Mouse (Mus musculus): ENCODE results near the gene Sppl3. TPM values are rescaled to one million over a fixed set of nuclear protein-coding genes. Genes with fewer than 3 reads are reported as not detected.
"Not testable (repeated sequence)": the region's sequence is repeated elsewhere in the genome, so short reads cannot be mapped to it uniquely, and the experiment has no call there.

Gene Sppl3
- total RNA-seq, 4 experiments from 2014 or later = 26.3 to 31.9 (median 29.0) TPM

DNA sequence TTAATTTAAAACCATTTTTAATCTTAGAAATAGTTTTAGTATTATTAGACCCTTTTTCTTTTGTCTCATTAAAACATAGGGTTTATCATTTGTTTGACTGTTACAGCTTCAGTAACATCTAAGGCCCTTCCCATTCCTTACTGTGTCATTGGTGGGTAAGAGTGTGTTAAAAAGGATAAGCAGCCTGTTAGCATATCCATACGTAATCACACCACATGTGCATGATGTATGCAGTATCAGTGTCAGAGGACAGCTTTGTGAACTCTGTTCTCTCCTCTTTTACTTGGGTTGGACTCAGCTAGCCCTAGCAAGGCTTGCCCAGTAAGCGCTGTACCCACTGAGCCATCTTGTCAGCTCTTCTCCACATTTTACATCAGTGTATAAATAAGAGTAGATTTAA is 26.2 kb downstream of the Sppl3 start:
- no peak for DNase-seq (ENCODE audit: low spot score)

DNA sequence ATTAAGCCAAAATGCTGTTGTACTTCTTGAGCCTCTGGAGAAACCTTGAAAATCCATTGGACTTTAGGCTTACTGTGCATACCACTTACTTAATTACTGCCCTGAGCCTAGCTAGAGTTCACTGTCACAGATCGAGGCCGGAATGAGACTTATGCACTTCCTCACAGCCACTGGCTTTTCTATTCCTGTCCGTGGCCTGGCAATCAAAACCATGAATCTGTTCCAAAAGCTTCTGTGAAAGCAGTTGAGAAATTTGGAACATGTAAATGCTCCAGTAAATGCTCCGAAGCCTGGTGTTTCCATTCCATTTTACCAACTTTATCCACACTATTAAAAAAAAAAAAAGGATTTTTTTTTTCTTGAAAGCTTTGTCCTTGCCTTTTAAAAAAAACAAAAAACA is 29.8 kb downstream of the Sppl3 start:
- peak; percentile 80 for DNase-seq (ENCODE audit: low spot score)

DNA sequence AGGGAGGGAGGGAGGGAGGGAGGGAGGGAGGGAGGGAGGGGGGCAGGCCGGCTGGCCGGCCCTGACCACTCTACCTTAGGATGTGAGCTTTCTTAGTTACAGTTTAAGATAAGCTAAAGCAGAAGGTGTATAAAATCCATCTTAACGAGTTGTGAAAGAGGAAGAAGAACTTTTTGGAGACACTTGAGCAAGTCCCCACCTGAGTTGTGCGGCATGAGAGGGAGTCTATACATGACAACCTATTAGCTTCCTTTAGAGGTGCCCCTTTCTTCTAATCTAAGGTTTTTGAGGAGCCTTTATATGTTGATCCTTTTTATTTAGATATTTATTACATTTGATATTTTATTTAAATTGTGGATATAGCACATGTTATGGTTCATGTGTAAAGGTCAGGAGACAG is 32.7 kb downstream of the Sppl3 start:
- no peak for DNase-seq (ENCODE audit: low spot score)

DNA sequence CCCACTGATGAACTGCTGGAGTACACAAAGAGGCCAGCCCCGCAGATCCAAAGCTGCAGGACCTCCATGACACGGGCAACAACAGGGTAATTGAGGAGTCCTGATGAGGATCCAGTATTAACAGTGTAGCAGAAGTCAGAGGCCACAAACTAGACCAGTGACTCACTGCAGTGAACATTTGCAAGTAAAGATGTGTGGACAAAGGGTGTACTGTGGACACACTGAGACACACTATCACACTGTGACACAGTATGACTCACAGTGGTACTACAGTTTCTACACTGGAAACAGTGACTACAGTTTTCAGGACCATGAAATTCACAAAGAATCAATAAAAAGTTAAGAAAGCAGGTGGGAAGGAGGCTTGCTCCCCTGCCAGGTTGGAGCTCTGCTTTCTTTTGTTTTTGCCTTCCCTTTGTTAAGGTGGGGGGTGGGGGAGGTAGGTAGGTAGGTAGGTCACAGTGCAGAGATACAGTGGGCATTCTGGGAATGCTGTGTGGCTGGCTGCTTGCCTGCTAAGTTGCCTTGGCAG is 34.3 kb downstream of the Sppl3 start:
- no peak for DNase-seq (ENCODE audit: low spot score)

DNA sequence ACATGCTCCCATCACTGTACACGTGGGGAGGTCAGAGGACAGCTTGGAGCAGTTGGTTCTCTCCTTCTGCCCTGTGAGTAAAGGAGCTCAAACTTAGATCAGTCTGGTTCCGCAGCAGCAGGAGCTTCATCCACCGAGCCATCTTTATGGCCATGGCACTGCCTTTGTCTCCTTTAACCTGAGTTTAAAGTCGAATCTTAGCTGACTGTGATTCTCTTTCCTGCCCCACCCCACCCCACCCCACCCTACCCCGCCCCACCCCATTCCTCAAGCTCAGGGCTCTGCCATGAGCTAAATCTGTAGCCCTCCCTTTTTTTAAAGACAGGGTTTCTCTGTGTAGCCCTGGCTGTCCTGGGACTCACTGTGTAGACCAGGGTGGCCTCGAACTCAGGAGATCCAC is 38.8 kb downstream of the Sppl3 start:
- DNase-seq (ENCODE audit: low spot score) = no peak

DNA sequence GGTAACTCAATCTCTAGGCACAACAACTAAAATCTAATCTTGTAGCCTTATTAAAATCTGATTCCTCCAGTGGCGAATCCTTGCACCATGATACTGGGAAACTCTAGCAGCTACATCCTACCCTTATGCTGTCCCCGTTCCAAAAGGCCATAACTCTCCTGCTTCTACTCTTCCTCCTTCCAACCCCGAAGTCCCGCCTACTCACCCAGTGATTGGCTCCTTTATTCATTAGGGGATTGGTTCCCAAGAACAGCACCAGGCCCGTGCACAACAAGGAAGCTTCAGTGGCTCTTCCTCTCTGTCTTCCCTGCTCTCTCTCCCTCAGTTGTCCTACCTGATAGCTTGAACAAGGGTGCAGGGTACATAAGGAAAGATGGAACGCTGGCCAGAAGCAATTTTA is 39.8 kb downstream of the Sppl3 start:
- no peak for DNase-seq (ENCODE audit: low spot score)

DNA sequence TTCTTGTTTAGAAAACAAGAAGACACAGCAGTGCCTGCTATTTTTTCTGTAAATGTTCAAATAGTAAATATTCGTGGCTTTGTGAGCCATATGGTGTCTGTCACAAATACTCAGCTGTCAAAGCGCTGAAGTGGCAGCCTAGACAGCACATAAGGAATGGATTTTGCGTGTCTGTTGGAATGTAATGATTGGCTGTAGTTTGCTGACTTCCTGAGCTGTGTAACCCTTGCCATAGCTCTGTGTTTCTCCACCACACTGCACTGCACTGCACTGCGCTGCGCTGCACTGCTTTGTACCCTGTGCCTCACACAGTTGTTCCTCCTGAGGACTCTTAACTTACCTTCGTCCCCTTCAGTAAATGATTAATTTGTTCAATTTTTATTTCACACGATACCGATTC is 41.6 kb downstream of the Sppl3 start:
- no peak for DNase-seq (ENCODE audit: low spot score)

DNA sequence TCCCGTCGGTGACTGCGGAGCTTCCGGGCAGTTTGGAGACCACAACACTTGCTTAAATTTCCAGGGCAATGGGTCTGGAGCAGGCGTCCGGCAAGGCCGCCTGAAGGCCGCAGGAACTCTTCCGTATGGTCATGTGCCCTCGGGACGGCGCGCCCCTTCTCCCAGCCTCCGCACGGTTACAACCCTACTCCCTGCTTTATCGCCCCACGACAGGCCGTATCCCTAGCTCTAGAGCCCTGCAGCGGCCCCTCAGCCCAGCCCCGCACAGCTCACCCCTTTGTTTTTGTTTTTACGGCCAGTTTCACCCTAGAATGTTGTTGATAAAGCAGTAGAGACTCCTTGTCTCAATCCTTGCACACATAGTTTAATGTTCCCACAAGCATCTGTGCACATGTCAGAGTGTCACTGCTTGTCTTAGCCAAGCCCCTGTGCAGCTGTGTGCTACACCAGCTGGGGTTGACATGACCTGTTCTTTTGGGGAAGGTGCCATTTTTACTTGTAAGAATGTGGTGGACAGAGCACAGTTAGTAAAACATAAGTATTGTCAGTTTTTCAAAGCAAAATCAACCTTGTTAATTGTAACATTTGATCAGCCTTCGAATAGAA is 43.0 kb downstream of the Sppl3 start:
- DNase-seq (ENCODE audit: low spot score) = no peak

DNA sequence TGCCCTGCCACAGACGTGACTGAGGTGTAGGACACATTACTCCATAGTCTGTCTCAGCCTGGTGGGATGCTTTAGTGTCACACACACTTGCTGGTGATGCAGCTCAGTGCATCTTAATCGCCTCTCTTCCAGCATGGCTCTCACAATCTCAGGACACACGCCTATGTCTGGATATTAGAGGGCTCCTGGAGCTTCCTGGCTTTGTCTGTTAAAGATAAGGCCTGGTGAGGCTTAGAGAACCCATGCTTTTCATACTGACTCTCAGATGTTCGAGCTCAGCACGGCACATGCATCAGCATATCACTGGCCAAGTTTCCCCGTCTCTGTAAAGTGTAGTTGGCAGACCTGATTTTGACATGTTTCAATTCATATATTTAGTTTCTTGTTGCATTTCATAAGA is 44.5 kb downstream of the Sppl3 start:
- DNase-seq (ENCODE audit: low spot score) = no peak

DNA sequence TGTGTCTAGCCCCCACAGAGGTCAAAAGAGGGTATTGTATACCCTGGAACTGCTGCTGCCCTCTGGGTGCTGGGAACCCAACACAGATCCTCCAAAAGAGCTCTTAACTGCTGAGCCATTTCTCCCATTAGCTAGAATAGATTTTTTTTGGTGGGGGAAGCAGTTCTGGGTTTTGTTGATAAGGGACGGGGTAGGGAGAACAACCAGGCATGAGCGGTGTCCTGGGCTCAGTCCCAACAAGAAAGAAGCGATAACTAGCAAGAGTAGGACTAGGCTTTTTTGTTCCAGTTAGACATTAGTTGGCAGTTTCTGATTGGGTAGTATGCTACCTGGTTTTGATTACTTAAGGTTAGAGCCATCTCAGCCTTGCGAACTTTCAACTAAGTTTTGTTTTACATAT is 46.2 kb downstream of the Sppl3 start:
- no peak for DNase-seq (ENCODE audit: low spot score)

DNA sequence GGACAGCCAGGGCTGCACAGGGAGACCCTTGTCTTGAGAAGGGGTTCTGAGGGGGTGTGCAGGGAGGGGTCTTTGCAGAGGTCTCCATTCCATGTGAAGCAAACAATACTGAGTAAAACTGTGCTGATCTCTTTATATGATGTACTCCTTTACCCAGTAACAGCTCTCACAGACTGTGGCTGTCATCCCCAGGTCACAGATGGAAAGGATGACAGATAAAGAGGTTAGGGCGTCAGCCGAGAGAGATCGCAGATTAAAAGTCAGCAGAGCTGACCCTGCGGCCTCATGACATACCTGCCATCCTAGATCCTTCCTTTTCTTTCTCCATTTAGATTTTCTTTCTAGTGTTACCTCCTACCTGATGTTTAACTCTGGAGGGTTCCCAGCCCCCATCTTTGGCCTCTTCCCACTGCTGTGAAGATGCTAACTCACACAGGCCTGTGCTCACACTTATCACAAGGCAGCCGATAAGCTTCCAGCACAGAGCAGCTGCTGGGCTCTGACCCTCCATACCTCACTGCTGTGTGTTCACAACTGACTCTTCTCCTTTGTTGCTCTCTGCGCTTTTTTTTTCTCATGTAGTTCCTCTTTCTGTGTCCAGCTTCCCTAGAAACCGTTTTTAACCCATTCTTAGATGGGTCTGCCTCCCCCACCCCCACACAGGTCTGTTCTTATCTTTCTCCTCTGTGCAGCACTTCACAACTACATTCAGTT is 47.8 kb downstream of the Sppl3 start:
- DNase-seq (ENCODE audit: low spot score) = no peak

DNA sequence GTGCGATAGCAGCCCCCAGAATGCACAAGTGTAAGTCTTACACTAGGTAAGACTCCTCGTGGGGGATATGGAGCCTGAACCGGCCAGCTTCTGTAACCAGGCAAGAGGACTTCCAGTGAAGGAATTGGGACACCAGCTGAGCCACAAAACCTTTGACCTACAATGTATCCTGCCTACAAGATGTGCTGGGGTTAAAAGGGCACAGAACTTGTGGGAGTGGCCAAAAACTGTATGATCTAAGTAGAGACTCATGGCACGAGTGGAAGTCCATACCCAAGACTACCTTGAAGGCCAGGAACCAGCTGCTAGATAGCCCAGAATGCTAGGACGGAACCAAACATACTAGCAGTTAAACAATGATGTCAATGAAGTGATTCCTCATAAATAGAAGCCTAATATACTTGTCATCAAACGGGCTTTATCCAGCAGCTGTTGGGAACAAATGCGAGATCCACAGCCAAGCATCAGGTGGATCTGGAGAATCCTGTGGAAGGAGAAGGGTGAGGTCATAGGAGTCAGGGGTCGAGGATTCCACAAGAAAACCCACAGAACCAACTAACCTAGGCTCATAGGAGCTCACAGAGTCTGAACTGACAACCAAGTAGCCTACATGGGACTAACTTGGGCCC is 49.2 kb downstream of the Sppl3 start:
- DNase-seq (ENCODE audit: low spot score) = no peak

DNA sequence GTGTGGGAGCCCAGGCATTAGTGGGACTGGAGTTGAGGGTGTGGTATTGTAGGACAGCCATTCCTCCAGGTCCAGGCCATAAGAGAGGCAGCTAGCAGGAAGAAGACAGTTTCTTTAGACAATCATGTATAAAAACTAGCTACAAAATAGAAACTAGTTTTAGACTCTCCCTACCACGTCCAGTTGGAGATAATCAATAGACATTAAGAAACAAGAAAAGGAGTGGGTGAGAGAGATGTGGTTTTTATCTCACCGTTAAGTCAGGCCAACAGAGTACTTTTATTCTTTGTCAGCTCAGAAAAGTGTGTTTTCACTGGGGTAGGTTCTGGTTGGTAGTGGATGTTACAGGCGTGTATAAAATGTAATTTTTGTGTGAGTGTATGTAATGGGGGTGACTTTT is 50.0 kb downstream of the Sppl3 start:
- no peak for DNase-seq (ENCODE audit: low spot score)

DNA sequence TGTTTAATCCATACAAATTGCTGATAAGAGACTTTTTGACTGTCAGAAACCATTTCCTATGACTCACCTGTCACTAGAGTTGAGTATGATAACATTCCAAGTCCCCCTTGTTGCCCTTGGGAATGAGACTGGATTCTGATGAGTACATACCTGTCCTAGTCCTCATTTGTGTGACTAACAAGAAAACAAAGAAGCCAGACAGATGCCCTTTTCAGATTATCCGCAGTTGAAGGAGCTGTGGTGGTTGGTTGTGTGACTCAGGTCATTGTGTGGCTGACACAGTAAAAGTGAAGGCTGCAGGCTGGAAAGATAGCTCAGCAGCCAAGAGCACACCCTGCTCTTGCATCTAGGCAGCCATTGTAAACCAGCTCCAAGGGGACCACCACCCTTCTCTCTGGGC is 51.6 kb downstream of the Sppl3 start:
- DNase-seq (ENCODE audit: low spot score) = no peak

DNA sequence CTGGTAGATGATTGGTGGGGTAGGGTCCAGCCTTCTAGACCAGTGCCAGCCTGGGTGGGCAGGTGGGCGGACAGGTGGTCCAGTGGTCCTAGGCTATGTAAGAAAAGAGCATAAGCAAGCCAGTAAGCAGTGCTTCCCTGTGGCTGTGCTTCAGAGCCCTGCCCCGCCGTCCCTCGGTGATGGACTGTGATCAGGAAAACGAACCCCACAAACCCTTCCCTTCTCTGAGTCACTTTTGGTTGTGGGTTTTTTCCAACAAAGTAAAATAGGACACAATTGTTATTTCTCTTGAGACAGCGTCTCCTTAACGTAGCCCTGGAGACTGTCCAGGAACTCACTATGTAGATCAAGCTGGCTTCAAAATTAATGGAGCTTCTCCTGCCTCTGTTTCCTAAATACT is 52.5 kb downstream of the Sppl3 start:
- DNase-seq (ENCODE audit: low spot score) = no peak

DNA sequence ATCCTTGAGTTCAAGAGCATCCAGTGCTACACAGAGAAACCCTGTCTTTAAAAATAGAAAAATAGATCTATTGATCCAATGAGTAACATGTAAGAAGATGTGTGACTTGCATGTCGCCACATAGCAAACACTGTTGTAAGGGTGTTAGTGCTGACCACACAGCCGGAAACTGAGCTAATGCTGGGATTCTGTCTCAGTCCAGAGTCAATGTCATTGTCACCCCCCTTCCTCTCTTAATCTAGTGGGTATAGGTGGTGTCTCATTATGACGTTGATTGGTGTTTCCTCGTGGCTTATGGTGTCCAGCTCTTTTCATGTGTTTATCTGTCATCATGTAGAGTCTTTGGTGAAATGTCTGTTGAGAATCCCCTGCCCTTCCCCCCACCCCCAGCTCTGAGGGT is 55.3 kb downstream of the Sppl3 start:
- DNase-seq (ENCODE audit: low spot score) = no peak

DNA sequence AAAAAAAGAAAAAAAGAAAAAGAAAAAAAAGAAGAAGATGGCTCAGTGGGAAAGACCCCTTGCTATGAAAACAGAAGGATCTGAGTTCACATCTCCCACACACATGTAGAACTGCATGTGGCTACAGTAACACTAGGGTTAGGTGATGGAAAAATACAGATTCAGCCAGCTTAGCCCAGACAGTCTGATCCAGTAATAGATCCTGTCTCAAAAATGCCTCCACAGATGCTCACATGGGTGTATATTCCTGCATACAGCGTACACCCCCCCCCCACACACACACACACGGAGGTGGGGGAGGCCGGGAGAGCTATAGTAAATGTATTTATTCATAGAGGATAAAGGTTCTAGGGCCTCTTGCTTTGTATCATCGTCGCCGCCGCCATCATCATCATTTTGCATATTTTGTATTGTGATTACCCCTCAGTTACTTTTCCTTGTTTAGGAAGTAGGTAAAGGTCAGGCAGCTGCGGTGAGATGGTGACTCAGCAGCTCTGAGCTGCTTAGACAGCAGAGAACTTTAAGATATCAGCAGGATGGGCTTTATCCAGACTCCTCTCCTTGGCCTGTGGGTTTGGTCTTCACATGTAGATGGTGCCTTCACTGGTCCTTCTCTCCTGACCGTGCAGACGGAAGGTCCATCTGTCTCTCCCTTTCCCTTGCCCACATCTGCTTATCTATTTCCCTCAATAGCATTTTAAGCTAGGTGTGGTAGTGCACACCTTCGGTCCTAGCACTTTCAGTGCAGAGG is 57.9 kb downstream of the Sppl3 start:
- no peak for DNase-seq (ENCODE audit: low spot score)

DNA sequence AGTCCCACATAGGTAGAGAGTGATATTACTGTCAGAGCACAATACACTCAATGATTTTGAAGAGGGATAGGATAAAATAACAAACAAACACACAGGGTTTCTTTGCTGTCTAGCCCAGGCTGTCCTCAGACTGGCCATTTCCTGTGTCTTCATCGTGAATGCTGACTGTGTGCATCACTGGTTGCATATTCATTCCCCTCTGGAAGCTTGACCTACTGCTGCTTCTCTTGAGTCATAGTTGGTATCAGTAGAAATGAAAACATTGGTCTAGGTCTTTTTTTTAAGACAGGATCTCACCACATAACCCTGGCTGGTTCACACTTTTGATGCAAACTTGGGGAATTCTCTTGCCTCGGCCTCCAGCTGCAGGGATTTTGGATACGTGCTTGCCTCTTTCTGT is 58.7 kb downstream of the Sppl3 start:
- DNase-seq (ENCODE audit: low spot score) = no peak

DNA sequence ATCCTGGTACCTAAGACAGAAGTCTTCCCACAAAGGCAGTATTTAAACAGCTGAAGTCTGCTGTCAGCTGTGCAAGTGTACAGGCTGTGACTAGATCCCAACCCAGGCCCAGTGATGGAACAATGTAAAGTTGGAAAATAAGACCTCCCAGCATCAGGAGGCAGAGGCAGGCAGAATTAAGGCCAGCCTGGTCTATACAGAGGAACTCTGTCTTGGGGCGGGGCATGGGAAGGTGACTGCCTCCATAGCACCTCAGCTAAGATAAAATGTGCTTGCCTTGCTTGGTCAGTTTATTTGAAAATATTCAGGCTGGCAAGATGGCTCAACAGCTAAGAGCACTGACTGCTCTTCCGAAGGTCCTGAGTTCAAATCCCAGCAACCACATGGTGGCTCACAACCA is 59.5 kb downstream of the Sppl3 start:
- no peak for DNase-seq (ENCODE audit: low spot score)

DNA sequence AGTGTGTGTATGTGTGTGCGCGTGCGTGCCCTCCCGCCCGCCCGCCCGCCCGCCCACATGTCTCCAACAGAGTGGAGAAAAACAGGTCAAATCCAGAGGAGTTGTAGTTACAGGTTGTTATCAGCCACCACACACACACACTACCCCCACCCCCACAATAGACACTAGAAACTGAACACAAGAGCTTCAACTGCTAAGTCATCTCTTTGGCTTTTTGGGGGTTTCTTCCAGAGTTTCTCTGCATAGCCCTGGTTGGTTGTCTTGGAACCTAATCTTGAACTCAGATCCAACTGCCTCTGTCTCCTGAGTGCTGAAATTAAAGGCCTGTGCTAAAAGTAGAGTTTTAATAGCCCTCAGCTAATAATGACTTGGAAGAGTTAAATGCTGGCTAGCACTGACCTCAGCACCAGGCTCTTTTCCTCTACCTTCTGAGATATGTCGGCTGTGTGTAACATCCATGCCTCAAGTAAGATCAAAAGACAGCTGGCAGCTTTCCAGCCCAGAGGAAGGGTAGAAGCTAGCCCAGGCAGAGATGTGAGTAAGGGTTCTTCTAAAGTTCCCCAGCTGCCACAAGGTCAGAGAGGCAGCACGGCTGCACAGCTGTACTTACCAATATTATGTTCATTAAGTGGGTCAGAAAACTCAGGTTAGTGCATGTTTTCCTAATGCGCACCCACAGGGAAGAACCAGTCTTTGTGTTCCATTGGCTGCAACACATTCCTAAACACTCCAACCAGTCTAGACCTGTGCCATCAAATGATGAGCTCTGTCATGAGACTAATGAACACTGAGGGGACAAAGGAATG is 60.4 kb downstream of the Sppl3 start:
- no peak for DNase-seq (ENCODE audit: low spot score)

DNA sequence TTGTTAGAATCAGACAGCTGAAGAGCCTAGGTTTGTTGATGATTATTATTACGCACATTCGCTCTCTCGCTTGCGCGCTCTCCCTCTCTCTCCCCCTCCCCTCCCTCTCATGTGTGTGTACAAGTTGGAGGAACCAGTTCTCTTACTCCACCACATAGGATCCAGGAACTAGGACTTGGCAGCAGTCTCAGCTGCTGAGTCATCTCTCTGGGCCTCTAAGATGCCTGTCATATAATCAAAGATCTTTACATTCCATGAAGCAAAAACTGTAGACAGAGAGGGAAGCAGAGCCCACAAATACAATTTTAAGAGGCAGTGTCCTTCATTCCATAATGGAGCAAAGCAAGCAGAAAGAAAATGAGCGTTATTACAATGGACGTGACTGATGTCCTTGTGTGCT is 61.2 kb downstream of the Sppl3 start:
- DNase-seq (ENCODE audit: low spot score) = peak; percentile 35

DNA sequence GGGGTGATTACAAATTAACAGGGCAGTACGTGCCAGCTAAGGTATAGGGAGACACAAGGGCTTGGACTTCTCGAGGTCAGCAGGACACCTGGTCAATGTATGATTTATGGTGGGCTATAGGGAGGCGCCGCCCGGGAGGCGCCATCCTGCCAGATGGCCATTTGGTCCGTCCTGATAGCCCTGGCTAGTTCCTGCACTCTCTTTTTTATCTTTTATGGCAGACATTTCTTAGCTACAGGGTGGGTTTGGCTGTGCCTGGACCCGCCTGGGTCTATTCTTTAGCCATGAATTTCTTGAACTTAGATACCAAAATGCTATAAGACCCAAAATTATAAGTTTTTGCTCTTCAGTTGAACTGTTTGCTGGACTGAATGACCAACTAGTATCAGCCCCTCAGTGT is 62.4 kb downstream of the Sppl3 start:
- DNase-seq (ENCODE audit: low spot score) = not testable (repeated sequence)
